Mouse (Mus musculus) adrenal gland, postnatal 10 days (tissue): ENCODE data around the gene Rabl2. TPM values are rescaled to one million over a fixed set of nuclear protein-coding genes. Genes with fewer than 3 reads are reported as not detected.

Experiments
- DNase-seq: peaks from one replicate; pipeline ENCODE4 v3.0.0; 2021; ENCODE audit warnings: mixed read lengths
- total RNA-seq, 2 experiments: library from RNA; stranded (reverse); gene quantifications; 2 replicates each; pipeline ENCODE4 v1.2.3; 2021

The Rabl2 gene
- total RNA-seq, 2 experiments from 2014 or later, result 9.2 to 11.1 TPM

- no peak for DNase-seq
These were observed 40.0 kb downstream of the Rabl2 start for GRCm38 (mm10) chr15:89551733-89552132.

GRCm38 (mm10) chr15:89550506-89550905 lies 41.2 kb downstream of the Rabl2 start:
- DNase-seq, result no peak

- no peak for DNase-seq
These were observed 42.9 kb downstream of the Rabl2 start for GRCm38 (mm10) chr15:89548837-89549236.

GRCm38 (mm10) chr15:89547824-89548601 lies 43.7 kb downstream of the Rabl2 start:
- DNase-seq, result peak; percentile 32

GRCm38 (mm10) chr15:89547321-89547720 lies 44.4 kb downstream of the Rabl2 start:
- DNase-seq, result no peak

- DNase-seq, result no peak
These were observed 47.6 kb downstream of the Rabl2 start for GRCm38 (mm10) chr15:89544171-89544570.

GRCm38 (mm10) chr15:89533843-89534207 lies 57.9 kb downstream of the Rabl2 start:
- no peak for DNase-seq

- DNase-seq, result no peak
These were observed 58.5 kb downstream of the Rabl2 start for GRCm38 (mm10) chr15:89532924-89533842.

Other genes with a start within 250 kb of the Rabl2 start
- gene Lmf2, start 236.3 kb downstream of the Rabl2 start, total RNA-seq, result 10 to 100 TPM; 38.6 to 41.9 TPM
- gene Ncaph2, start 236.2 kb downstream of the Rabl2 start, total RNA-seq, result 100 to 1,000 TPM in 1 of 2 experiments, 10 to 100 TPM in 1; 89.2 to 103 TPM
- 10 to 100 TPM; 34.7 to 43.7 TPM for gene Sco2, start 218.1 kb downstream of the Rabl2 start, total RNA-seq
- 1 to 10 TPM; 3.4 to 9.8 TPM for gene Tymp, start 214.9 kb downstream of the Rabl2 start, total RNA-seq
- 1 to 10 TPM; 1.4 to 1.5 TPM for gene Odf3b, start 212.6 kb downstream of the Rabl2 start, total RNA-seq
- gene Klhdc7b, start 207.0 kb downstream of the Rabl2 start, total RNA-seq, result under 1 TPM in 1 of 2 experiments, not detected in 1; 0.06 TPM
- gene Syce3, start 181.4 kb downstream of the Rabl2 start, total RNA-seq, result not detected
- 100 to 1,000 TPM; 554 to 660 TPM for gene Cpt1b, start 166.1 kb downstream of the Rabl2 start, total RNA-seq
- gene C730034F03Rik, start 162.3 kb downstream of the Rabl2 start, total RNA-seq, result 1 to 10 TPM; 2.5 to 3.5 TPM
- 1 to 10 TPM; 5.6 to 9.2 TPM for gene Gm44502, start 162.2 kb downstream of the Rabl2 start, total RNA-seq
- 100 to 1,000 TPM; 106 to 128 TPM for gene Chkb, start 162.0 kb downstream of the Rabl2 start, total RNA-seq
- 10 to 100 TPM in 1 of 2 experiments, 1 to 10 TPM in 1; 6.9 to 12.7 TPM for gene Mapk8ip2, start 138.0 kb downstream of the Rabl2 start, total RNA-seq
- gene Arsa, start 114.5 kb downstream of the Rabl2 start, total RNA-seq, result 10 to 100 TPM; 26.6 to 29.5 TPM
- 10 to 100 TPM; 54.1 to 67.5 TPM for gene Shank3, start 92.3 kb downstream of the Rabl2 start, total RNA-seq
- gene Acr, start 23.6 kb downstream of the Rabl2 start, total RNA-seq, result under 1 TPM; 0.45 to 0.76 TPM
- not detected for gene Syt10, start 249.9 kb upstream of the Rabl2 start, total RNA-seq